Mouse (Mus musculus) cortical plate, adult 2 months (tissue): ENCODE measurements around the gene Atf5.

Experiments
- CTCF ChIP-seq: fragments of 200-500 bp; IDR thresholded peaks from 2 replicates; pipeline ENCODE4 v1.5.1; 2011; ENCODE audit warnings: mild to moderate bottlenecking, control low read depth, low read length; ENCODE audit not compliant: insufficient read depth; ENCODE audit errors: extremely low read depth
- POLR2A ChIP-seq: fragments of 200-500 bp; IDR thresholded peaks from 2 replicates; pipeline ENCODE4 v1.6.1; 2011; ENCODE audit warnings: mild to moderate bottlenecking, low read length, control low read depth; ENCODE audit not compliant: insufficient read depth; ENCODE audit errors: extremely low read depth

- TF ChIP-seq CTCF (no peak), POLR2A (peak; percentile 87)
Observed at GRCm38 (mm10) chr7:44848561-44849415, 32.3 kb upstream of the Atf5 start, which contains the start of the genes Akt1s1 and Tbc1d17.
